Mouse (Mus musculus): ENCODE measurements at regions not wholly inside any gene's neighbourhood (a gene's known extent, or its start where the extent isn't known, plus 50 kb on each side); places are given as distances from the start of the nearest gene placed in this dataset.

DNA sequence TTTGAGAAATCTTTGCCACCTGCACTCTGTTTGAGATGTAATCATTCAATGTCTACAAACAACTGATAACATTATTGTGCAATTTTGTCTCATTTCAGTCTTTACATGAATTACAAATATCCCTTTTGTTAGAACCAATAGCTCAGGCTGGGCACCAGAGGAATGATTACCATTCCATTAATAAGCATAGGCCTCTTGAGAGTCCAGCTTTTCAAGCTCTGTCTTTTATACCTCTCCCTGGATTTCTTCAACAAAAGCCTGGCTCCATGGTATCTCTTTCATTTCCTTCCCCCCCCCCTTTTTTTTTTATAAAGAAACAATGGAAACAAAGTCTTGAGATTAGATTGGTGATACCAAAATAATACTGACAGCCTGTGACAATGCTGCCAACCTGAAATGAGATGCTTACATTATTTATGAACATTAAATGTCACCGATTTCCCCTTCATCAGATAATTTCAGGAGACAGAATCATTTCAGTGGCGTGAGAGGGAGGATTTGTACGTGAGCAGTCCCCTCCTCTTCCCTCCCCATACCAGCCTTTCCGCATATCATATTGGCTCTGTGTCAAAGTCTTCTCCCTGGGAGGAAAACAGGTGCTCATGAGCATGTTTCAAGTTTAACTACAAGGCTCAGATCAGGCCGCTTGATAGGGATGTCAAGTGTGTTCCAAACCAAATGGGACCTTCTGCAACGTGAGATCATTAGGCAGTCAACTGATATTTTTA lies 1083.5 kb upstream of the Cdh8 start:
- Histone ChIP-seq H3K9me3 (ENCODE audit: control insufficient read depth, insufficient read depth, low read depth, low read length) (no peaks in the 10 kb centered on the region), H3K27ac (ENCODE audit: insufficient read depth, low read depth, low read length, poor library complexity, severe bottlenecking) (no peak overlapping the region), H3K9ac (ENCODE audit: insufficient read depth, low read depth, low read length, poor library complexity, severe bottlenecking) (no peak overlapping the region), H3K36me3 (ENCODE audit: control insufficient read depth, insufficient read depth, low read length, poor library complexity, severe bottlenecking) (no peaks in the 10 kb centered on the region), H3K4me3 (ENCODE audit: insufficient read depth in 1 of 2, low read depth in 1 of 2, low read length in 2 of 2, poor library complexity in 1 of 2, severe bottlenecking in 1 of 2) (no peak overlapping the region), H3K4me1 (ENCODE audit: control insufficient read depth in 2 of 2, insufficient read depth in 2 of 2, low read length in 2 of 2, poor library complexity in 1 of 2) (no peaks in the 10 kb centered on the region)
- TF ChIP-seq HCFC1 (IDR thresholded peaks at IDR 0.05; ENCODE audit: borderline replicate concordance, insufficient read depth, low read length) = no peak
- TF ChIP-seq CHD2 (IDR thresholded peaks at IDR 0.05; ENCODE audit: low read depth, low read length) = no peak
- TF ChIP-seq ZC3H11A (IDR thresholded peaks at IDR 0.05; ENCODE audit: borderline replicate concordance, low read depth, low read length) = no peak
- no peak for TF ChIP-seq ZNF384 (IDR thresholded peaks at IDR 0.05; ENCODE audit: low read depth, low read length)
- no peak for TF ChIP-seq MAFK (IDR thresholded peaks at IDR 0.05; ENCODE audit: insufficient read depth, low read depth, low read length)
- no peak for DNase-seq (ENCODE audit: low read depth, low spot score)
- in situ Hi-C loops (cut with MboI; ENCODE audit: low sequenced_read_pairs in 2 of 2, unreplicated experiment in 2 of 2) = no loop called here

DNA sequence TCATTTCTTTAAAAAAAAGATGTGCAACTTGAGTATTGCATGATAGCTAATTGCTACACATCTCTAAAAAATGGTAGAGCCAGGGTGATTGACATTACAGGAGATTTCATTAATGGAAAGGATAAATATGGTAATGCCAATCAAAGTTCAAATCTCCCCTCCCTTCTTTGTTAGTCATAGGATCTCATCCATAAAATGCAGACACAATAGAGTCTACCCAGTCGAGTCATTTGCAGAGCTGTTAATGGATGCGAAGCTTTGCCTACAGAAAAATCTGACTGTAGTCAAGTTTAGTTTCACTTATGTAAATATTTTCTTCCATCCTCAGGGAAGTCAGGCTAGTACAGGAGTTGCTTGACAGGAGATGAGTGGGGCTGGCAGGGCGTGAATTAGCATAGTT lies 1078.2 kb upstream of the Cdh8 start:
- TF ChIP-seq MAFK (IDR thresholded peaks at IDR 0.05; ENCODE audit: insufficient read depth, low read depth, low read length) = no peak
- no peak for TF ChIP-seq HCFC1 (IDR thresholded peaks at IDR 0.05; ENCODE audit: borderline replicate concordance, insufficient read depth, low read length)
- no peak for TF ChIP-seq CHD2 (IDR thresholded peaks at IDR 0.05; ENCODE audit: low read depth, low read length)
- no peak for TF ChIP-seq ZNF384 (IDR thresholded peaks at IDR 0.05; ENCODE audit: low read depth, low read length)
- TF ChIP-seq ZC3H11A (IDR thresholded peaks at IDR 0.05; ENCODE audit: borderline replicate concordance, low read depth, low read length) = no peak
- in situ Hi-C loops (cut with MboI; ENCODE audit: low sequenced_read_pairs in 2 of 2, unreplicated experiment in 2 of 2) = no loop called here
- no peaks in the 10 kb centered on the region for H3K36me3 ChIP-seq (ENCODE audit: control insufficient read depth, insufficient read depth, low read length, poor library complexity, severe bottlenecking)

DNA sequence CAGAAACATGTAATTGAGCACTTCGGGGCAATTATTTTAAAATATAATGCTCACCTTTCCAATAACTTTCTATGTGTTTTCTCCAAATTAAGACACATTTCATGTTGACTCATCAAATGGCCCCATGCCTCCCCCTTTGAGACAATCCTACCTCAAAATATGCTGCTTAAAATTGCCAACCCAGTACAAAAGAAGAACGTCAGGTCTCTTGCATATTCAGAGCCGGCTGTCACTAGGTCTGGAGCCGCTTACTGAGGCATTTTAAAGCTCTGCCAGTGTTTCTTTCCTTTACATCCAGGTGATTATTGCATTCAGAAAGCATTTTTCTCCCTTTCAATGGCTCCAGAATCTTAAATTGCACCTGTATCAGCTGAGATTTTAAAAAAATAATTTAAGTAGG lies 1059.7 kb upstream of the Cdh8 start:
- no peak for TF ChIP-seq HCFC1 (IDR thresholded peaks at IDR 0.05; ENCODE audit: borderline replicate concordance, insufficient read depth, low read length)
- TF ChIP-seq ZC3H11A (IDR thresholded peaks at IDR 0.05; ENCODE audit: borderline replicate concordance, low read depth, low read length) = no peak
- TF ChIP-seq ZNF384 (IDR thresholded peaks at IDR 0.05; ENCODE audit: low read depth, low read length) = no peak
- TF ChIP-seq MAFK (IDR thresholded peaks at IDR 0.05; ENCODE audit: insufficient read depth, low read depth, low read length) = no peak
- no peak for TF ChIP-seq CHD2 (IDR thresholded peaks at IDR 0.05; ENCODE audit: low read depth, low read length)
- H3K27ac ChIP-seq (ENCODE audit: insufficient read depth, low read depth, low read length, poor library complexity, severe bottlenecking) = no peak overlapping the region
- H3K4me3 ChIP-seq (ENCODE audit: insufficient read depth in 1 of 2, low read depth in 1 of 2, low read length in 2 of 2, poor library complexity in 1 of 2, severe bottlenecking in 1 of 2) = no peak overlapping the region
- in situ Hi-C loops (cut with MboI; ENCODE audit: low sequenced_read_pairs in 2 of 2, unreplicated experiment in 2 of 2) = no loop called here
- no peaks in the 10 kb centered on the region for H3K4me1 ChIP-seq (ENCODE audit: control insufficient read depth in 2 of 2, insufficient read depth in 2 of 2, low read length in 2 of 2, poor library complexity in 1 of 2)
- H3K9me3 ChIP-seq (ENCODE audit: control insufficient read depth, insufficient read depth, low read depth, low read length) = no peaks in the 10 kb centered on the region
- no peak for DNase-seq (ENCODE audit: low read depth, low spot score)
- H3K9ac ChIP-seq (ENCODE audit: insufficient read depth, low read depth, low read length, poor library complexity, severe bottlenecking) = no peak overlapping the region
- H3K36me3 ChIP-seq (ENCODE audit: control insufficient read depth, insufficient read depth, low read length, poor library complexity, severe bottlenecking) = no peaks in the 10 kb centered on the region

More for the DNA sequence above, 1078.2 kb upstream of the Cdh8 start:
- Histone ChIP-seq H3K27ac (ENCODE audit: insufficient read depth, low read depth, low read length, poor library complexity, severe bottlenecking) (no peak overlapping the region), H3K4me1 (ENCODE audit: control insufficient read depth in 2 of 2, insufficient read depth in 2 of 2, low read length in 2 of 2, poor library complexity in 1 of 2) (no peaks in the 10 kb centered on the region), H3K9ac (ENCODE audit: insufficient read depth, low read depth, low read length, poor library complexity, severe bottlenecking) (no peak overlapping the region), H3K9me3 (ENCODE audit: control insufficient read depth, insufficient read depth, low read depth, low read length) (no peaks in the 10 kb centered on the region), H3K4me3 (ENCODE audit: insufficient read depth in 1 of 2, low read depth in 1 of 2, low read length in 2 of 2, poor library complexity in 1 of 2, severe bottlenecking in 1 of 2) (no peak overlapping the region)
- DNase-seq (ENCODE audit: low read depth, low spot score) = no peak

DNA sequence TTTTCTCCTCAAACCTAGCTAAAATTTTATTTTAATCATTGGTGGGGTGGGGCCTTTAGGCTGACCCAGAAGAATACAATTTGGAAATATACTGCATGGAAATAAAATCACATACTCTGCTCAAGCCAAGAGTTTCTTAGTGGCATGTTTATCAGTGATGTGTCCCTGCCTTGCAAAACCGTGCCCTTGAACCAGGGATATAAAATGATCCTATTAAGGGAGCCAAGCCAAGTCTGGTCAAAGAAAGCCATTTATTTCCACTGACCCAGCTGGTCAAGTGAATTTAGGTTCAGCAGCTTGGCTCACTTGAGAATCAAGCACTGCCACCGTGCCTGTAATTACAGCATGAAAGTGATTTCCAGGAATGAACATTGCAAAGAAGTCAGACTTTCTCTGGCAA lies 1035.0 kb upstream of the Cdh8 start:
- DNase-seq (ENCODE audit: low read depth, low spot score) = no peak
- H3K27ac ChIP-seq (ENCODE audit: insufficient read depth, low read depth, low read length, poor library complexity, severe bottlenecking) = no peak overlapping the region
- TF ChIP-seq CHD2 (IDR thresholded peaks at IDR 0.05; ENCODE audit: low read depth, low read length) (no peak), MAFK (IDR thresholded peaks at IDR 0.05; ENCODE audit: insufficient read depth, low read depth, low read length) (no peak), ZC3H11A (IDR thresholded peaks at IDR 0.05; ENCODE audit: borderline replicate concordance, low read depth, low read length) (no peak), ZNF384 (IDR thresholded peaks at IDR 0.05; ENCODE audit: low read depth, low read length) (no peak), HCFC1 (IDR thresholded peaks at IDR 0.05; ENCODE audit: borderline replicate concordance, insufficient read depth, low read length) (no peak)
- no peak overlapping the region for H3K4me3 ChIP-seq (ENCODE audit: insufficient read depth in 1 of 2, low read depth in 1 of 2, low read length in 2 of 2, poor library complexity in 1 of 2, severe bottlenecking in 1 of 2)
- no peaks in the 10 kb centered on the region for H3K9me3 ChIP-seq (ENCODE audit: control insufficient read depth, insufficient read depth, low read depth, low read length)
- H3K9ac ChIP-seq (ENCODE audit: insufficient read depth, low read depth, low read length, poor library complexity, severe bottlenecking) = no peak overlapping the region
- no peaks in the 10 kb centered on the region for H3K36me3 ChIP-seq (ENCODE audit: control insufficient read depth, insufficient read depth, low read length, poor library complexity, severe bottlenecking)
- in situ Hi-C loops (cut with MboI; ENCODE audit: low sequenced_read_pairs in 2 of 2, unreplicated experiment in 2 of 2) = no loop called here
- no peaks in the 10 kb centered on the region for H3K4me1 ChIP-seq (ENCODE audit: control insufficient read depth in 2 of 2, insufficient read depth in 2 of 2, low read length in 2 of 2, poor library complexity in 1 of 2)

Data from ES-E14 (cell line).